Mouse (Mus musculus) megakaryocyte, adult 5-6 weeks (primary cell): ENCODE measurements around the gene Dync1h1. TPM values are rescaled to one million over a fixed set of nuclear protein-coding genes. Genes with fewer than 3 reads are reported as not detected.

Experiments used
- ATAC-seq: 2 replicates; pipeline ENCODE4 v1.8.0; 2016; ENCODE audit warnings: mild to moderate bottlenecking, inconsistent platforms; ENCODE audit not compliant: poor library complexity, severe bottlenecking
- total RNA-seq, 2 experiments: library from RNA; stranded (forward) in 1 of 2; stranded (reverse) in 1 of 2; fragments of 153-499, 151-499 nt in 1 of 2; fragments of 221-1000, 200-1000 nt in 1 of 2; gene quantifications; 2 replicates each; pipeline versions ENCODE4 v1.2.3 to v1.2.4; 2015 to 2017

Gene Dync1h1
- total RNA-seq (2015) (63.1 and 64.4 TPM in 2 replicates), total RNA-seq (2017) (84.0 and 121 TPM in 2 replicates)

GRCm38 (mm10) chr12:110601241-110602218, at the start of gene Dync1h1:
TSS of gene Dync1h1 (plus strand) at chr12:110601452.
- ATAC-seq = peak; percentile 91

- ATAC-seq = no peak
Observed at GRCm38 (mm10) chr12:110552113-110552512, 49.1 kb upstream of the Dync1h1 start.

- ATAC-seq = no peak
Observed at GRCm38 (mm10) chr12:110553362-110553761, 47.9 kb upstream of the Dync1h1 start.

- no peak for ATAC-seq
Observed at GRCm38 (mm10) chr12:110555536-110556240, 45.6 kb upstream of the Dync1h1 start.

- no peak for ATAC-seq
Observed at GRCm38 (mm10) chr12:110556861-110557628, 44.2 kb upstream of the Dync1h1 start.

- no peak for ATAC-seq
Observed at GRCm38 (mm10) chr12:110558175-110558574, 43.1 kb upstream of the Dync1h1 start.

GRCm38 (mm10) chr12:110563383-110563782, 37.9 kb upstream of the Dync1h1 start:
- no peak for ATAC-seq

GRCm38 (mm10) chr12:110564848-110565247, 36.4 kb upstream of the Dync1h1 start:
- no peak for ATAC-seq

GRCm38 (mm10) chr12:110566366-110566765, 34.9 kb upstream of the Dync1h1 start:
- ATAC-seq = no peak

GRCm38 (mm10) chr12:110571050-110571449, 30.2 kb upstream of the Dync1h1 start:
- no peak for ATAC-seq

- no peak for ATAC-seq
Observed at GRCm38 (mm10) chr12:110572351-110572750, 28.9 kb upstream of the Dync1h1 start.

GRCm38 (mm10) chr12:110573635-110574034, 27.6 kb upstream of the Dync1h1 start:
- ATAC-seq = peak; percentile 59

- no peak for ATAC-seq
Observed at GRCm38 (mm10) chr12:110575926-110576325, 25.3 kb upstream of the Dync1h1 start.

- ATAC-seq = no peak
Observed at GRCm38 (mm10) chr12:110578333-110578732, 22.9 kb upstream of the Dync1h1 start.

- no peak for ATAC-seq
Observed at GRCm38 (mm10) chr12:110588622-110589021, 12.6 kb upstream of the Dync1h1 start.

GRCm38 (mm10) chr12:110590804-110591259, 10.4 kb upstream of the Dync1h1 start:
- ATAC-seq = no peak

- peak; percentile 93 for ATAC-seq
Observed at GRCm38 (mm10) chr12:110591260-110591883, 9.9 kb upstream of the Dync1h1 start.

GRCm38 (mm10) chr12:110598527-110598926, 2.7 kb upstream of the Dync1h1 start:
- peak; percentile 19; the same call in 1 of the 2 replicates for ATAC-seq

- no peak for ATAC-seq
Observed at GRCm38 (mm10) chr12:110599791-110600190, 1.5 kb upstream of the Dync1h1 start.
